Mouse (Mus musculus) liver, embryonic 11.5 days (tissue): ENCODE measurements around the gene Myo16. TPM values are rescaled to one million over a fixed set of nuclear protein-coding genes. Genes with fewer than 3 reads are reported as not detected.

Experiments used
- ATAC-seq: fragments of 200-750 bp; cut with Nextera tagmentation; replicated peaks from 2 replicates; pipeline ENCODE4 v1.8.0; 2017; ENCODE audit warnings: moderate number of reproducible peaks, mild to moderate bottlenecking, moderate TSS enrichment, moderate library complexity; ENCODE audit not compliant: low FRiP score
- DNase-seq: peaks from one replicate; pipeline ENCODE4 v3.0.0-alpha.2; 2017; ENCODE audit warnings: low spot score
- H3K27ac ChIP-seq: fragments of 300-500 bp; sonication (generic); 2 replicates; pipeline ENCODE4 v1.5.1; 2014; ENCODE audit warnings: mild to moderate bottlenecking, low read depth, low read length, control low read depth
- H3K27me3 ChIP-seq: fragments of 300-500 bp; sonication (generic); replicated peaks from 2 replicates; pipeline ENCODE4 v1.6.1; 2014; ENCODE audit warnings: low read length, mixed read lengths; ENCODE audit not compliant: control insufficient read depth, insufficient read depth
- H3K36me3 ChIP-seq: fragments of 300-500 bp; sonication (generic); 2 replicates; pipeline ENCODE4 v1.6.1; 2014; ENCODE audit warnings: mild to moderate bottlenecking, low read length, moderate library complexity, mixed read lengths; ENCODE audit not compliant: control insufficient read depth, insufficient read depth
- H3K4me1 ChIP-seq: fragments of 300-500 bp; sonication (generic); replicated peaks from 2 replicates; pipeline ENCODE4 v1.6.1; 2014; ENCODE audit warnings: low read length, mixed read lengths; ENCODE audit not compliant: control insufficient read depth, insufficient read depth
- H3K4me2 ChIP-seq: fragments of 300-500 bp; sonication (generic); 2 replicates; pipeline ENCODE4 v1.6.1; 2014; ENCODE audit warnings: mild to moderate bottlenecking, control low read depth, moderate library complexity
- H3K4me3 ChIP-seq: fragments of 300-500 bp; sonication (generic); 2 replicates; pipeline ENCODE4 v1.5.1; 2014; ENCODE audit warnings: low read depth, low read length, control low read depth
- H3K9ac ChIP-seq: fragments of 300-500 bp; sonication (generic); 2 replicates; pipeline ENCODE4 v1.6.1; 2014; ENCODE audit warnings: low read depth, low read length, control low read depth
- H3K9me3 ChIP-seq: fragments of 300-500 bp; sonication (generic); 2 replicates; pipeline ENCODE4 v1.6.1; 2016; ENCODE audit warnings: low read length, inconsistent platforms, mixed read lengths; ENCODE audit not compliant: control insufficient read depth
- WGBS: fragments of 180-500 bp; shearing (Covaris S2); extraction: QIAGEN DNeasy Blood & Tissue Kit; methylation state at CpG from one replicate; pipeline ENCODE4 v1.1.7; 2014; 5-methylcytosine and 5-hydroxymethylcytosine counted together
- polyA plus RNA-seq: library from polyadenylated mRNA; unstranded; fragments of >200 nt; fragmentation: Nextera tagmentation; extraction: Ambion mirVana; gene quantifications from 2 replicates; pipeline ENCODE4 v1.2.1, GENCODE M21; 2014

The Myo16 gene
- polyA plus RNA-seq, 1 experiment from 2014 or later: 0.07 TPM

DNA sequence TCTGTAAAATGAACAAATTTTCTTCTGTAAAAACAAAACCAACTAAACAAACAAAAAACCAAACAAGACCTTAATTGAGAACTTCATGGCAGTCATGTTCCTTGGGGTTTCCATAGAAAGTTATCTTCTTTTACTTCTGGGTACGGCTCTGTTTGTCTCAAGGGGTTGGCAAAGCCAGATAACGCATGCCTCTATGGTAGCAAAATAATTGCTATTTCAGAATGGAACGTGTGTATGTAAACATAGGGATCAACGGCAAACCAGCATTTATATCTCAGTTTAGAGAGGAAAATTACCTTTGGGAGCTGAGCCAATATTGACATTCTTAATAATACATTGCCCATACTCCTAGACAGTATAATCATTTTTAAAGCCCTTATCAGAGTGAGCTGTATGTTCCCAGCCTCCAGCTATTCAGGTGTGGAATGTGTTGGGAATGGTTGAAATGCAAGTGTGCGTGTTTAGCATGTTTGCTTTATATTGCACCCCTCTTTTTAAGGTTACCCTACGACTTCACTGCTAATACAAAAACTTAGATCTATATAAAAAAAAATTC, 1.9 kb upstream of the Myo16 start:
- 78% methylated on average over 6 of the region's 6 CpGs for WGBS
- Histone ChIP-seq H3K9me3 (no peaks in the 10 kb centered on the region), H3K4me2 (no peak overlapping the region), H3K36me3 (no peaks in the 10 kb centered on the region), H3K4me1 (no peaks in the 10 kb centered on the region), H3K9ac (no peak overlapping the region), H3K4me3 (no peak overlapping the region), H3K27me3 (peaks cover 21% of the 10 kb centered on the region), H3K27ac (no peak overlapping the region)
- ATAC-seq: no peak
- DNase-seq: no peak

DNA sequence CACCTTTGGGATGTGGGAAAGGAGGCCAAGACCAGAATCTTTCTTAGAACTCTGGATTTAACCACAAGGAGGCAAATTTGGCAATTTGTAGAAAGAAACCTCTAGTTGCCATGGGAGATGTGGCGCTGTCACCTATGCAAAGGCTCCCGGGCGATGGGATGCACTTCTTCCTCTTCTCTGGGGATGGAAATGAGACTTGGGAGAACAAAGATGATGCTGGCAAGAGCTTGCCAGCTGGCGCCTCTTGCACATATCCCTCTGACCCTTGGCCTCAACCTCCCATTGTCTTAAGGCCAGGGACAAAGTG, 681 bp downstream of the Myo16 start:
- DNase-seq (no peak), ATAC-seq (no peak)
- no peaks in the 10 kb centered on the region for H3K36me3 ChIP-seq
- H3K27me3 ChIP-seq: peaks cover 21% of the 10 kb centered on the region
- peak overlapping the region; percentile 61 for H3K4me2 ChIP-seq
- H3K9me3 ChIP-seq: no peaks in the 10 kb centered on the region
- 21% methylated on average over 4 of the region's 4 CpGs for WGBS
- H3K27ac ChIP-seq: no peak overlapping the region
- no peak overlapping the region for H3K9ac ChIP-seq
- H3K4me3 ChIP-seq: no peak overlapping the region
- H3K4me1 ChIP-seq: no peaks in the 10 kb centered on the region

DNA sequence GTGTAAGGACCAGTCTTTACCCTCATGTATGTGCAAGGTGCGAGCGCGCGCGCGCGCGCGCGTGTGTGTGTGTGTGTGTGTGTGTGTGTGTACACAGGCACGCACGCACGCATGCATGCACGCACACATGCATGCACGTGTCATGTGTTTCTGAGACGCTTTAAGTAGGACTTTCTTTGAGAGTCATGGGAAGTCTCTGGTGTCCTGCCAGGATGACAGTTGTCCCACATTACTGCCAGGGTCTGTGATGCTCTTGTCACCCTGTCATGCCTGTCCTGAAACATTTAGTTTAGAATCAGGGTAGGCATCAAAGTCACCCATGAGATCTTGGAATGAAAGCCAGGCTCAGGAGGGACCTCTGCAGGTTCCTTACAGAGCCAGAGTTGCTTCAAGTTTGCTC, 1.4 kb downstream of the Myo16 start:
- Histone ChIP-seq H3K27me3 (peaks cover 21% of the 10 kb centered on the region), H3K9ac (no peak overlapping the region), H3K4me1 (no peaks in the 10 kb centered on the region), H3K4me3 (no peak overlapping the region), H3K9me3 (no peaks in the 10 kb centered on the region), H3K27ac (no peak overlapping the region), H3K36me3 (no peaks in the 10 kb centered on the region), H3K4me2 (no peak overlapping the region)
- no peak for DNase-seq
- ATAC-seq: no peak
- 97% methylated on average over 16 of the region's 16 CpGs for WGBS

- H3K36me3 ChIP-seq: no peaks in the 10 kb centered on the region
- H3K27ac ChIP-seq: no peak overlapping the region
- H3K4me2 ChIP-seq: no peak overlapping the region
- H3K27me3 ChIP-seq: no peaks in the 10 kb centered on the region
- no peak for ATAC-seq
- no peak overlapping the region for H3K9ac ChIP-seq
- no peaks in the 10 kb centered on the region for H3K4me1 ChIP-seq
- H3K4me3 ChIP-seq: no peak overlapping the region
- no peaks in the 10 kb centered on the region for H3K9me3 ChIP-seq
- 78% methylated on average over 3 of the region's 3 CpGs for WGBS
- DNase-seq: no peak
Measured at GRCm38 (mm10) chr8:10161106-10161505, 7.4 kb downstream of the Myo16 start.

DNA sequence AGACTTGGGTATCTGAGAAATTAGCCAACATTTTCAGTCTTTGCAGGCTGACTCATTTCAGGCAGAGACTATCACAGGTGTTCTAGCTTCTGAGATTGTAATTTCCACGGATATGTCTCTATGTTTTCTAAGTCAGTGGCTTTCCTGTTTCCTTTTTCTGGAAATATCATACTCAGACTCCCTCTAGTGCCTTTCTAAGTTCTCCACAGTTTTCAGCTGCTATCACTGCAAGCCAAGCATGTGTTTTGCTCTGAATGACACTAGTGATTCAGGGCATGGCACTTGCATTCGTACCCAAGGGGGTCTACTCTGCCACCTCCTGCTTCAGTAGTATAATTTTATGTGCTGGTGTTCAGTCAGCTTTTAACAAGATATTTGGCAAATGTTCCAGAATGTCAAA, 11.2 kb downstream of the Myo16 start:
- H3K4me1 ChIP-seq: no peaks in the 10 kb centered on the region
- no peaks in the 10 kb centered on the region for H3K27me3 ChIP-seq
- H3K4me3 ChIP-seq: no peak overlapping the region
- DNase-seq (no peak), ATAC-seq (no peak)
- no peak overlapping the region for H3K4me2 ChIP-seq
- no peak overlapping the region for H3K9ac ChIP-seq
- no peak overlapping the region for H3K27ac ChIP-seq
- H3K36me3 ChIP-seq: no peaks in the 10 kb centered on the region
- 74% methylated on average over 2 of the region's 2 CpGs for WGBS
- H3K9me3 ChIP-seq: no peaks in the 10 kb centered on the region

DNA sequence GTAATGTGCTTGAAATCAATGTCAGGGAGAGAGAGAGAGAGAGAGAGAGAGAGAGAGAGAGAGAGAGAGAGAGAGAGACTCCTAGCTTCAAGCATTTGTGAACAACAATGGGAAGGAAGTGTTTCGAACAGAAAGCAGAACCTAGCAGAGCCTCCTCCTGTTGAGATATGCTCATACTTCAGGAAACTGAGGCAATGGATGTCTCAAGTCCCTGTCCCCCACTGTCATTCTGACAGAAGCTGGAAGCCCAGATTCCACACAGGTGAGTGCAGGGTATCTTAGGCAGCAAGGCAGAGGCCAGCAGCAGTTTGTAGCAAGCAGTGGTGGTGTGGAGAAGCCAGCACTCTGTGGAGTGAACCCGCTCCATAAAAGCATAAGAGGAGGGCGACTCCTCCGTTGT, 14.6 kb downstream of the Myo16 start:
- Histone ChIP-seq H3K27me3 (no peaks in the 10 kb centered on the region), H3K4me3 (no peak overlapping the region), H3K4me1 (no peaks in the 10 kb centered on the region), H3K27ac (no peak overlapping the region), H3K9me3 (no peaks in the 10 kb centered on the region), H3K9ac (no peak overlapping the region), H3K4me2 (no peak overlapping the region), H3K36me3 (no peaks in the 10 kb centered on the region)
- ATAC-seq: no peak
- no peak for DNase-seq
- WGBS: 82% methylated on average over 4 of the region's 4 CpGs

DNA sequence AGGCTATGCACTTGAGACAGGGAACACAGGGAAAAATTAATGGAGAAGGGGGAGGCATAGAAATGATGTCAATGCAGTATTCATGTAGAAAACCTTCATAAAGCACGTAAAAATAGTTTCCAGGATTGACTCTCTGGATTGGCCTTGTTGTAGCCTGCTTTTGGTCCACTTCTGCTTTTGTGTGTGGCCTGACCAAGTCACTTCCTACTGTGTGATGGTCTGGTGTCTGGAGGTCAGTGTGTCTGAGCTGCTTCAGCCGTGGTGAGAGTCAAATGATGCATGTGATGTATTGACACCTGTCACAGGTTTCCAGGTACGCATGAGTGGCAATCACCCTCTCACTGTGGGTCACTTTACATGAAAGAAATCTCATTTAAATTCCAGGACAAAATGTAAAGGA, 16.2 kb downstream of the Myo16 start:
- no peaks in the 10 kb centered on the region for H3K4me1 ChIP-seq
- no peak overlapping the region for H3K4me2 ChIP-seq
- H3K9ac ChIP-seq: no peak overlapping the region
- no peak overlapping the region for H3K27ac ChIP-seq
- H3K9me3 ChIP-seq: no peaks in the 10 kb centered on the region
- no peaks in the 10 kb centered on the region for H3K27me3 ChIP-seq
- DNase-seq (no peak), ATAC-seq (no peak)
- 63% methylated on average over 3 of the region's 3 CpGs for WGBS
- H3K36me3 ChIP-seq: no peaks in the 10 kb centered on the region
- H3K4me3 ChIP-seq: no peak overlapping the region

- H3K27ac ChIP-seq: no peak overlapping the region
- H3K4me1 ChIP-seq: no peaks in the 10 kb centered on the region
- no peak for ATAC-seq
- no peaks in the 10 kb centered on the region for H3K27me3 ChIP-seq
- 70% methylated on average over 2 of the region's 2 CpGs for WGBS
- H3K9ac ChIP-seq: no peak overlapping the region
- H3K36me3 ChIP-seq: no peaks in the 10 kb centered on the region
- no peaks in the 10 kb centered on the region for H3K9me3 ChIP-seq
- H3K4me2 ChIP-seq: no peak overlapping the region
- DNase-seq: no peak
- no peak overlapping the region for H3K4me3 ChIP-seq
Measured at GRCm38 (mm10) chr8:10171321-10171720, 17.6 kb downstream of the Myo16 start.

DNA sequence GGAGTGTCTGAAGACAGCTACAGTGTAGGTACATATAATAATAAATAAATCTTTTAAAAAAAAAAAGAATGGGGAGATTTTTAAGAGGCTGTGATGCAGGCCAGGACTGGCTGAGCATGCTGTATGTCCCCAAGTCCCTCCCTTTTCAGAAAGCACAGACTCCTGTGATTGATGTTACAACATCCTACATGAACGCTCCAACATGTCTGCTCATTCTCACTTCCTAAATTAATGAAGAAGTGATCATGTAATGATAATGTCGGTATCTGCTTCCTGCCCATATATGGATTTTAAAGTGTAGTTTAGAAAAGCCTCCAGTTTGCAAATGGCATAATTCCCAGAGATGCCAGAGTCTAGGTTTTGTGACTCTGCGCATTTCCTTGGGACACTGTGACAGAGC, 18.6 kb downstream of the Myo16 start:
- Histone ChIP-seq H3K27ac (no peak overlapping the region), H3K36me3 (no peaks in the 10 kb centered on the region)
- no peak for ATAC-seq

More for the DNA sequence above, 18.6 kb downstream of the Myo16 start:
- Histone ChIP-seq H3K9ac (no peak overlapping the region), H3K4me1 (no peaks in the 10 kb centered on the region), H3K9me3 (no peaks in the 10 kb centered on the region), H3K4me3 (no peak overlapping the region), H3K4me2 (no peak overlapping the region), H3K27me3 (no peaks in the 10 kb centered on the region)
- 83% methylated on average over 3 of the region's 3 CpGs for WGBS
- no peak for DNase-seq
